Mouse (Mus musculus): ENCODE measurements around the gene C9. TPM values are rescaled to one million over a fixed set of nuclear protein-coding genes. Genes with fewer than 3 reads are reported as not detected.

The C9 gene
- not detected in 2 replicates for polyA plus RNA-seq (2012; ENCODE audit: low replicate concordance)

GRCm38 (mm10) chr15:6445135-6445534 is at the start of gene C9:
Gene C9, plus strand, starts transcription at chr15:6445327.

GRCm38 (mm10) chr15:6522653-6523167 is 77.6 kb downstream of the C9 start, which contains the start of gene Fyb:
Gene Fyb, plus strand, starts transcription at chr15:6522853.

Other genes with a start within 250 kb of the C9 start
- 0.15 and 0.18 TPM in 2 replicates for gene Dab2, start 145.5 kb upstream of the C9 start, polyA plus RNA-seq (2012; ENCODE audit: low replicate concordance)
- gene Fyb, start 77.5 kb downstream of the C9 start, polyA plus RNA-seq (2012; ENCODE audit: low replicate concordance) = 622 and 667 TPM in 2 replicates

Data from hematopoietic multipotent progenitor cell, adult 10-12 weeks (in vitro differentiated cells).